Mouse (Mus musculus) kidney, adult 2 months (tissue): ENCODE results near the gene Cxcr3. TPM values are rescaled to one million over a fixed set of nuclear protein-coding genes. Genes with fewer than 3 reads are reported as not detected.

Source experiments
- DNase-seq: peaks from one replicate; pipeline ENCODE4 v3.0.0; 2021
- H3K27ac ChIP-seq: fragments of 200-500 bp; 2 replicates; pipeline ENCODE4 v1.5.1; 2012; ENCODE audit warnings: low read depth, low read length, control low read depth, inconsistent platforms; ENCODE audit not compliant: insufficient read depth
- H3K27me3 ChIP-seq: fragments of 200-500 bp; replicated peaks from 2 replicates; pipeline ENCODE4 v1.6.1; 2012; ENCODE audit warnings: mild to moderate bottlenecking, moderate library complexity, low read length, inconsistent platforms; ENCODE audit not compliant: control insufficient read depth, insufficient read depth
- H3K36me3 ChIP-seq: fragments of 200-500 bp; 2 replicates; pipeline ENCODE4 v1.6.1; 2012; ENCODE audit warnings: mild to moderate bottlenecking, moderate library complexity, low read length, inconsistent platforms; ENCODE audit not compliant: control insufficient read depth, insufficient read depth
- H3K4me1 ChIP-seq: fragments of 200-500 bp; 2 replicates; pipeline ENCODE4 v1.6.1; 2011; ENCODE audit warnings: low read length; ENCODE audit not compliant: control insufficient read depth, insufficient read depth
- H3K4me3 ChIP-seq: fragments of 200-500 bp; 2 replicates; pipeline ENCODE4 v1.5.1; 2011; ENCODE audit warnings: mild to moderate bottlenecking, low read depth, low read length, control low read depth; ENCODE audit not compliant: insufficient read depth
- CTCF ChIP-seq: fragments of 200-500 bp; conservative IDR thresholded peaks from 2 replicates; pipeline ENCODE4 v1.5.1; 2011; ENCODE audit warnings: low read depth, mild to moderate bottlenecking, control low read depth, low read length, moderate library complexity, mixed read lengths; ENCODE audit not compliant: insufficient read depth, insufficient read length
- POLR2A ChIP-seq: fragments of 200-500 bp; IDR thresholded peaks from one replicate; pipeline ENCODE4 v1.6.1; 2011; ENCODE audit warnings: low read depth, low read length, control low read depth
- WGBS: fragments of 180-500 bp; shearing (Covaris S2); methylation state at CpG from one replicate; pipeline ENCODE4 v1.1.7; 2018; 5-methylcytosine and 5-hydroxymethylcytosine counted together
- polyA plus RNA-seq: library from polyadenylated mRNA; depleted of rRNA; stranded (reverse); fragments of >200 nt; gene quantifications from 2 replicates; pipeline ENCODE4 v1.2.3, GENCODE M21; 2012; rRNA removed

Cxcr3 gene
- polyA plus RNA-seq = 2.3 and 4.3 TPM in 2 replicates

- H3K4me3 ChIP-seq = no peak within 1 kb of the TSS
- TF ChIP-seq CTCF (no peak), POLR2A (no peak)
- WGBS = 24% methylated on average over 11 of the region's 11 CpGs
- no peaks in the 10 kb centered on the region for H3K27me3 ChIP-seq
- no peaks in the 10 kb centered on the region for H3K4me1 ChIP-seq
- no peak within 1 kb of the TSS for H3K27ac ChIP-seq
- no peaks in the 10 kb centered on the region for H3K36me3 ChIP-seq
- peak; percentile 34 for DNase-seq
These were observed at the start of gene Cxcr3 for GRCm38 (mm10) chrX:101733828-101734319. Gene Cxcr3, minus strand, starts transcription at chrX:101734269.

DNA sequence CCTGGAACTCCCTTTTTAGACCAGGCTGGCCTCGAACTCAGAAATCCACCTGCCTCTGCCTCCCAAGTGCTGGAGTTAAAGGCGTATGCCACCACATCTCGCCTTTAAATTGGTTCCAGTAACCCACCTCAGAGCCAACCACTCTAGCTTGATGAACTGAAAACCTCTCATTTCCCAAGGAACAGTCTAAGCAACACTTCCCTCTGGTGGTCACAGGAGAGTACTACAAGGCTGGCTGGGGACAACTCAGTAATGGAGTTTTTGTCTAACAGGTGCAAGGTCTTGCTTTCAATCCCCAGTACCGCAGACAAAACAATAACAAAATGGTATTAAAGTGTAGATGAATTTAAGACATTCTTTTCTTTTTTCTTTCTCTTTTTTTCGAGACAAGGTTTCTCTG lies 38.0 kb upstream of the Cxcr3 start:
- WGBS = 28% methylated on average over 5 of the region's 5 CpGs
- peak; percentile 56 for DNase-seq
- peak; percentile 47 for TF ChIP-seq CTCF
- no peak for TF ChIP-seq POLR2A

DNA sequence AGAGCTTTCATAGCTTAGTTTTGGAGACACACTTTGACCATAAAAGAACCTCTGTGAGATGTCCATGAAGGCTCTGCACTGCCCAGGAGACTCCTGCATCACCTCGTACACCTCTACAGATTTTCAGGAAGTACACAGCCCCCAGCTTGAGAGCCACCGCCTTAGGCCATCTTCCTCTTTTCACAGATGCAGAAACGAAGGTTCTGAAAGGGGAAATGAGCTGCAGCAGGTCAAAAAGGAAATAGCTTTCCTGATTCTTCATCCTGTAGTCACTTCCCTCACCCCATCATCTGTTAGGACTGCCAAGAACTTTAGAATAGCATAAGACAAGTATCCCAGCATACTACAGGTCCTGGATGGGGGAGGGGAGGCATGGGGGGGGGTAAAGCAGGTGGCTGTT lies 36.2 kb upstream of the Cxcr3 start:
- no peak for DNase-seq
- H3K4me1 ChIP-seq = no peaks in the 10 kb centered on the region
- no peak overlapping the region for H3K27ac ChIP-seq
- TF ChIP-seq CTCF (no peak), POLR2A (no peak)
- no peaks in the 10 kb centered on the region for H3K36me3 ChIP-seq
- H3K4me3 ChIP-seq = no peak overlapping the region
- 59% methylated on average over 3 of the region's 3 CpGs for WGBS
- H3K27me3 ChIP-seq = no peaks in the 10 kb centered on the region

More for the DNA sequence above, 38.0 kb upstream of the Cxcr3 start:
- no peak overlapping the region for H3K27ac ChIP-seq
- no peaks in the 10 kb centered on the region for H3K4me1 ChIP-seq
- no peaks in the 10 kb centered on the region for H3K36me3 ChIP-seq
- no peak overlapping the region for H3K4me3 ChIP-seq
- H3K27me3 ChIP-seq = no peaks in the 10 kb centered on the region

DNA sequence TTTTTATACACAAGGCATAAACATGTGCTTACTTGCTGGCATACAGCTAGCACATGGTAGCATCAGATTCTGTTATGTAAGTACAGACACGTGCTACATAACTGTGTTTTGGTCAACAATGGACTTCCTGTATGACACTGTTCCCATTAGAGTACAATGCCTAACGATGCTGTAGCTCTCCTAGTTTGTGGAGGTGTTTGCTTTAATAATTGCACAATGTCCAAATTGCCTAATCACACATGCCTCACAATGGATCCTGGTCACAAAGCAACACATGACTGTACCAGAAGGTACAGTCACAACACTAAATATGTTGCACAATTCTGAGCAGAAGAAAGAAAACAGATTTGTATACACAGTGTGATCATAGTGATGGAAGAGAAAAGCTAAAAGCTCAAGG lies 35.4 kb upstream of the Cxcr3 start:
- no peak for DNase-seq
- Histone ChIP-seq H3K4me1 (no peaks in the 10 kb centered on the region), H3K4me3 (no peak overlapping the region), H3K36me3 (no peaks in the 10 kb centered on the region), H3K27me3 (no peaks in the 10 kb centered on the region), H3K27ac (no peak overlapping the region)
- TF ChIP-seq POLR2A (no peak), CTCF (no peak)
- WGBS = 67% methylated on average over 2 of the region's 2 CpGs

- Histone ChIP-seq H3K36me3 (no peaks in the 10 kb centered on the region), H3K27ac (no peak overlapping the region), H3K27me3 (no peaks in the 10 kb centered on the region), H3K4me1 (no peaks in the 10 kb centered on the region), H3K4me3 (no peak overlapping the region)
- DNase-seq = no peak
- 60% methylated on average over 7 of the region's 7 CpGs for WGBS
- TF ChIP-seq POLR2A = no peak
- TF ChIP-seq CTCF = no peak
These were observed 33.2 kb upstream of the Cxcr3 start for GRCm38 (mm10) chrX:101767280-101767679.

DNA sequence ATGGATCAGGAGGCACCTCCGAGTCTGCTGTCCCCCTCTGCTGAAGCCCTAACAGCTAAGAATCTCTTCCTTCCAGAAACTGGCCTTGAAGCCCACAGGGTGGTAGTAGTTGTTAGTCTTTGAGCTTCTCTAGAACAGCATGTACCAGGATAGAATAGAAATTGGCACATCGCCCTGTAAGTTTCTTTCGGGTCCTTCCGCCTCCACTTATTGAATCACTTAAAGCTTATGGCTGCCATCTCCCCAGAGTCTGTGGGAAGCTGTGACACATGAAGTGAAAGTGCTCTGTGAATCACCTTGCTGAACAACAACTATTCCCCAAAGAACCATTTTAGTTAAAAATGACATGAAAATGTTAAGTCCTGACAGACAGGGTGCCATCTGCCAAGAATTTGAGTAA lies 31.0 kb upstream of the Cxcr3 start:
- Histone ChIP-seq H3K4me1 (no peaks in the 10 kb centered on the region), H3K27ac (no peak overlapping the region), H3K4me3 (no peak overlapping the region), H3K27me3 (no peaks in the 10 kb centered on the region), H3K36me3 (no peaks in the 10 kb centered on the region)
- 70% methylated on average over 4 of the region's 4 CpGs for WGBS
- DNase-seq = no peak
- TF ChIP-seq POLR2A (no peak), CTCF (no peak)

DNA sequence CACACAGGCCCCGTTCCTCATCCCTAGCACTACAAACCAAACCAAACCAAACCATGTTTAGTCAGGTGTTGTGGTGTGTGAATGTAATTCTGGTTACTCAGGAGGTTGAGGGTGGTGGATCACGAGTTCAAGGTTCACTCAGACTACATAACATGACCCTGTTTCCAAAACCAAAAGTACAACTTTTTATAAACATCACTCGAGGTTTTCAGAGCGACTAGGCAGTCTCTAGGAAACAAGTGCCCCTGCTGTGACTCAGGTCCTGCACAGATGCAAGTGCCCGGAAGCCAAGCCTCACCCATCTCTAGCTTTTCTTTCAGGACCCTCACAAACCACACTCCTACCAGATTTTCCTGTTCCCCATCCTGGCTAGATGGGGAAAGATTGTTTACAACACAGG lies 30.6 kb upstream of the Cxcr3 start:
- H3K4me1 ChIP-seq = no peaks in the 10 kb centered on the region
- DNase-seq = no peak
- H3K4me3 ChIP-seq = no peak overlapping the region
- no peak for TF ChIP-seq CTCF
- no peak for TF ChIP-seq POLR2A
- H3K27me3 ChIP-seq = no peaks in the 10 kb centered on the region
- no peak overlapping the region for H3K27ac ChIP-seq
- 67% methylated on average over 5 of the region's 5 CpGs for WGBS
- H3K36me3 ChIP-seq = no peaks in the 10 kb centered on the region

DNA sequence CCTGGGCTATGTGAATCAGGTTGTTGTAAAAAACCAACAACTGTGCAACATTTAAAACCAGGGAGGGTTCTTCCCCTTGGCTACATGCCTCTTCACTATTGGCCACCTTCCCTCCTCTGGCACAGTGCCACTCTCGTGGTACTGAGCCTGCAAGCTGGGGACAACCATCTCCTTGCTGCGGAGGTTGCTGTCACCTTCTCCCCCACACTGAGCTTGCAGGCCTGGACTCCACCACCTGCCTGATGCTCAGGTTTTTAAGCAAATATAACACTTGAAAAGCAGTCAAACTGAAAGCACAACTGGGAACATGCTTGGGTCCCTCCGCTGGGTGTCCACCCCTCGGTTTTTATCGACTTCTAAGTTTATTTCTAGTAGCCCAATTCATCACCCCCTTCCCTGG lies 20.4 kb upstream of the Cxcr3 start:
- H3K4me3 ChIP-seq = no peak overlapping the region
- peak; percentile 14 for DNase-seq
- H3K27me3 ChIP-seq = no peaks in the 10 kb centered on the region
- no peak overlapping the region for H3K27ac ChIP-seq
- WGBS = 60% methylated on average over 5 of the region's 5 CpGs
- no peaks in the 10 kb centered on the region for H3K4me1 ChIP-seq
- TF ChIP-seq POLR2A = no peak
- no peak for TF ChIP-seq CTCF
- no peaks in the 10 kb centered on the region for H3K36me3 ChIP-seq
